ENCODE assay signal across 8 mouse cellular contexts in the genomic region with DNA sequence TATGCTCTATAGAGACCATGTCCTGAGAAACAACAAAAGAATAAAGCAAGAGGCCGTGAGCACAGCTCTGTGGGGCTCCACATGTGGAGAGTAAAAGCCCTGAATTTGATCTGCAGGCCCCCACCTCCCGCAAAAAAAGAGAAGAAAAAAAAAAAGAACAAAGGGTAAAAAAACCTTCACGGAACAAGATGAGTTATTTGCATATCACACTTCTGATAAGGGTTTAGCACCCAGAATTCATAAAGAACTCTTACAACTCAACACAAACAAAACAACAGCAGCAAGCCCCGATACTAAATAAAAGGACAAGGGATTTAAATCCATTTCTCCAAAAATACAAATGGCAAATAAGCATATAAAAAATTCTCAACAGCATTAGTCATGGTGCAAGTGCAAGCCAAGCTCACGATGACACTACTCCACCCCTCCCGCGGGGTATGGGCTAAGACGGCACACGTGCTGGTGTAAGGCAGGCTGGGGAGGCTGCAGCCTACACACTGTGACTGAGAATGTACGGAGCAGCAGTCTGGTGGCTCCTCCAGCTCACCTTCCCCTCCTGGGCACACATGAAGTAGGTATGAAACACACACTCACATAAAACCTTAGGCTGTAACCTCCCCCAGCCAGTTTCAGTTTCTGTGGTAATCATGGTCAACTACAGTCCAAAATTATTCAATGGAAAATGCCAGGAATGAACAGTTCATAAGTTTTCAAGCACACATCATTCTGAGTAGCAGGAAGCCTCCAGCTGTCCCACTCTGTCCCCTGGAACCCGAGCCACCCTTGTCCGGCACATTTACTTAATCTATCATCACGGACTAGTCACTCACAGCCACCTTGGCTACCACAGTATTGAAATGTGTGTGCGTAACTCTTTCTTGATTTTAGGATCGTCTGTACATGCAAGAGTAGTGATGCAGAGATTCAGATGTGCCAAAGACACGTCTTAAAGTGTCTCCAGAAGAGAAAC. TPM values are rescaled to one million over a fixed set of nuclear protein-coding genes. Genes with fewer than 3 reads are reported as not detected.
DNase-seq lines count a peak whose midpoint lies in the region; ATAC-seq lines count a peak whose summit lies in the region.

No protein-coding gene starts in this region.

- H3K4me2 ChIP-seq in heart, embryonic 13.5 days: peak overlapping the region; percentile 37

- peak; percentile 97 for DNase-seq in heart, adult 11 months
- DNase-seq in heart, postnatal 36 days: no peak
- DNase-seq in urinary bladder, postnatal 25 days (ENCODE audit: low spot score): peak; percentile 38
- DNase-seq in urinary bladder, postnatal 10 days (ENCODE audit: low spot score): no peak
- DNase-seq in lung, postnatal 14 days: peak; percentile 42
- DNase-seq in layer of hippocampus, postnatal 25 days (ENCODE audit: extremely low spot score in 1 of 2, low spot score in 1 of 2): no peak
- no peak for DNase-seq in forebrain, embryonic 10.5 days (ENCODE audit: extremely low spot score, low spot score)

- H3K9me3 ChIP-seq in heart, embryonic 13.5 days: no peaks in the 10 kb centered on the region
- H3K9me3 ChIP-seq in forebrain, embryonic 10.5 days: no peaks in the 10 kb centered on the region

- H3K4me3 ChIP-seq in heart, embryonic 13.5 days: no peak overlapping the region
- H3K4me3 ChIP-seq in forebrain, embryonic 10.5 days: no peak overlapping the region

- peaks cover 96% of the 10 kb centered on the region for H3K36me3 ChIP-seq in heart, embryonic 13.5 days
- H3K36me3 ChIP-seq in forebrain, embryonic 10.5 days (replicated peaks): peaks cover 100% of the 10 kb centered on the region

- WGBS in heart, embryonic 13.5 days: 45% methylated on average over 16 of the region's 16 CpGs
- 88% methylated on average over 16 of the region's 16 CpGs for WGBS in forebrain, embryonic 10.5 days

- no peaks in the 10 kb centered on the region for H3K27me3 ChIP-seq in heart, embryonic 13.5 days (replicated peaks)
- H3K27me3 ChIP-seq in forebrain, embryonic 10.5 days (ENCODE audit: poor library complexity, severe bottlenecking): no peaks in the 10 kb centered on the region

- H3K27ac ChIP-seq in heart, embryonic 13.5 days (replicated peaks): peak overlapping the region; percentile 25
- H3K27ac ChIP-seq in forebrain, embryonic 10.5 days: no peak overlapping the region

- intact Hi-C loops in heart, postnatal 36 days (cut with DNase I): no loop called here

- H3K9ac ChIP-seq in heart, embryonic 13.5 days: peak overlapping the region; percentile 48; the same call in 1 of the 2 replicates

- peaks cover 91% of the 10 kb centered on the region for H3K4me1 ChIP-seq in heart, embryonic 13.5 days
- peaks cover 5% of the 10 kb centered on the region; the same call in 1 of the 2 replicates for H3K4me1 ChIP-seq in forebrain, embryonic 10.5 days

- peak; percentile 37; the same call in 1 of the 2 replicates for ATAC-seq in heart, embryonic 13.5 days (ENCODE audit: extremely low read depth, insufficient number of reproducible peaks, low FRiP score, low TSS enrichment)

RNA-seq across cellular contexts. Expression of a gene that starts 10.3 kb away (rescaled TPM):
- total RNA-seq in heart, postnatal 36 days (2021): 1,000 to 10,000 TPM; 4,706 to 5,436 TPM
- polyA plus RNA-seq in heart, embryonic 13.5 days (2015; fragmentation: Nextera tagmentation; extraction: Ambion mirVana): 3,442 and 4,164 TPM in 2 replicates
- 1 to 10 TPM; 2.2 to 3.1 TPM for total RNA-seq in layer of hippocampus, postnatal 25 days (2021)
- 0.67 and 0.84 TPM in 2 replicates for polyA plus RNA-seq in forebrain, embryonic 10.5 days (2016; fragmentation: Nextera tagmentation; extraction: Ambion mirVana)

RNA-seq across cellular contexts. Expression of a gene that starts 18.9 kb away (rescaled TPM):
- total RNA-seq in heart, postnatal 36 days (2021): 100 to 1,000 TPM; 128 to 143 TPM
- 340 and 345 TPM in 2 replicates for polyA plus RNA-seq in heart, embryonic 13.5 days (2015; fragmentation: Nextera tagmentation; extraction: Ambion mirVana)
- 100 to 1,000 TPM; 431 to 467 TPM for total RNA-seq in layer of hippocampus, postnatal 25 days (2021)
- 401 and 402 TPM in 2 replicates for polyA plus RNA-seq in forebrain, embryonic 10.5 days (2016; fragmentation: Nextera tagmentation; extraction: Ambion mirVana)

RNA-seq across cellular contexts. Expression of a gene that starts 19.8 kb away (rescaled TPM):
- total RNA-seq in heart, postnatal 36 days (2021): 10 to 100 TPM; 14.2 to 18.3 TPM
- polyA plus RNA-seq in heart, embryonic 13.5 days (2015; fragmentation: Nextera tagmentation; extraction: Ambion mirVana): 0.51 TPM in 2 replicates
- total RNA-seq in layer of hippocampus, postnatal 25 days (2021): 1 to 10 TPM; 4.4 to 5.0 TPM
- 0.61 and 0.66 TPM in 2 replicates for polyA plus RNA-seq in forebrain, embryonic 10.5 days (2016; fragmentation: Nextera tagmentation; extraction: Ambion mirVana)

RNA-seq across cellular contexts. Expression of a gene that starts 29.4 kb away (rescaled TPM):
- 10 to 100 TPM; 66.1 to 85.9 TPM for total RNA-seq in heart, postnatal 36 days (2021)
- 43.2 and 49.5 TPM in 2 replicates for polyA plus RNA-seq in heart, embryonic 13.5 days (2015; fragmentation: Nextera tagmentation; extraction: Ambion mirVana)
- 10 to 100 TPM; 13.9 to 17.5 TPM for total RNA-seq in layer of hippocampus, postnatal 25 days (2021)
- 20.7 and 21.6 TPM in 2 replicates for polyA plus RNA-seq in forebrain, embryonic 10.5 days (2016; fragmentation: Nextera tagmentation; extraction: Ambion mirVana)

RNA-seq across cellular contexts. Expression of a gene that starts 53.3 kb away (rescaled TPM):
- total RNA-seq in heart, postnatal 36 days (2021): 1 to 10 TPM; 3.8 to 4.3 TPM
- polyA plus RNA-seq in heart, embryonic 13.5 days (2015; fragmentation: Nextera tagmentation; extraction: Ambion mirVana): 7.8 and 8.2 TPM in 2 replicates
- 1 to 10 TPM; 3.6 to 4.1 TPM for total RNA-seq in layer of hippocampus, postnatal 25 days (2021)
- 14.0 and 16.4 TPM in 2 replicates for polyA plus RNA-seq in forebrain, embryonic 10.5 days (2016; fragmentation: Nextera tagmentation; extraction: Ambion mirVana)

Comparison
In these comparisons a context has a peak if more than half of its experiments do, and no peak if none do; other contexts are left out.
1. DNase-seq: peak in heart, adult 11 months (single experiment), urinary bladder, postnatal 25 days (single experiment) and lung, postnatal 14 days (single experiment); none in heart, postnatal 36 days (0 of 2), urinary bladder, postnatal 10 days (single experiment), layer of hippocampus, postnatal 25 days (0 of 2) and forebrain, embryonic 10.5 days (single experiment).
2. RNA of a gene that starts 10.3 kb away (total RNA-seq): 4,706 to 5,436 TPM in heart, postnatal 36 days; 2.2 to 3.1 TPM in layer of hippocampus, postnatal 25 days; every median in the first group is over 1,000 times any median in the second.